Mouse (Mus musculus) embryonic facial prominence, embryonic 15.5 days (tissue): ENCODE results near the gene Krtdap. TPM values are rescaled to one million over a fixed set of nuclear protein-coding genes. Genes with fewer than 3 reads are reported as not detected.
"Not testable (repeated sequence)": the region's sequence is repeated elsewhere in the genome, so short reads cannot be mapped to it uniquely, and the experiment has no call there.

Experiments
- ATAC-seq: fragments of 200-750 bp; cut with Nextera tagmentation; 2 replicates; pipeline ENCODE4 v1.8.0; 2017; ENCODE audit warnings: low read depth, moderate TSS enrichment; ENCODE audit not compliant: insufficient number of reproducible peaks, low FRiP score, low TSS enrichment
- H3K27ac ChIP-seq: fragments of 300-500 bp; sonication (generic); replicated peaks from 2 replicates; pipeline ENCODE4 v1.5.1; 2015; ENCODE audit warnings: mild to moderate bottlenecking, inconsistent platforms
- H3K27me3 ChIP-seq: fragments of 300-500 bp; sonication (generic); 2 replicates; pipeline ENCODE4 v1.6.1; 2015; ENCODE audit warnings: inconsistent platforms
- H3K36me3 ChIP-seq: fragments of 300-500 bp; sonication (generic); 2 replicates; pipeline ENCODE4 v1.6.1; 2015; ENCODE audit warnings: mild to moderate bottlenecking, inconsistent platforms
- H3K4me1 ChIP-seq: fragments of 300-500 bp; sonication (generic); 2 replicates; pipeline ENCODE4 v1.6.1; 2015; ENCODE audit warnings: inconsistent platforms
- H3K4me2 ChIP-seq: fragments of 300-500 bp; sonication (generic); replicated peaks from 2 replicates; pipeline ENCODE4 v1.6.1; 2015; ENCODE audit warnings: mild to moderate bottlenecking, inconsistent platforms
- H3K4me3 ChIP-seq: fragments of 300-500 bp; sonication (generic); replicated peaks from 2 replicates; pipeline ENCODE4 v1.5.1; 2015; ENCODE audit warnings: mild to moderate bottlenecking, inconsistent platforms
- H3K9ac ChIP-seq: fragments of 300-500 bp; sonication (generic); 2 replicates; pipeline ENCODE4 v1.6.1; 2015; ENCODE audit warnings: inconsistent platforms
- H3K9me3 ChIP-seq: fragments of 300-500 bp; sonication (generic); replicated peaks from 2 replicates; pipeline ENCODE4 v1.6.1; 2016; ENCODE audit warnings: inconsistent platforms
- WGBS: fragments of 180-500 bp; shearing (Covaris S2); methylation state at CpG from one replicate; pipeline ENCODE4 v1.1.7; 2015; 5-methylcytosine and 5-hydroxymethylcytosine counted together
- polyA plus RNA-seq: library from polyadenylated mRNA; unstranded; fragments of >200 nt; fragmentation: Nextera tagmentation; extraction: Ambion mirVana; gene quantifications from 2 replicates; pipeline ENCODE4 v1.2.1, GENCODE M21; 2015

Gene Krtdap
- 1,669 and 1,901 TPM in 2 replicates for polyA plus RNA-seq

GRCm38 (mm10) chr7:30787377-30788022, at the start of gene Krtdap:
Gene Krtdap, plus strand, starts transcription at chr7:30787896.
- peak; percentile 31; the same call in 1 of the 2 replicates for ATAC-seq
- WGBS = 30% methylated on average over 15 of the region's 15 CpGs
- no peaks in the 10 kb centered on the region for H3K36me3 ChIP-seq
- peak within 1 kb of the TSS; percentile 65 for H3K27ac ChIP-seq
- no peaks in the 10 kb centered on the region for H3K27me3 ChIP-seq
- H3K4me3 ChIP-seq = peak within 1 kb of the TSS; percentile 29
- no peak within 1 kb of the TSS for H3K9ac ChIP-seq
- no peaks in the 10 kb centered on the region for H3K9me3 ChIP-seq
- peak within 1 kb of the TSS; percentile 15; the same call in 1 of the 2 replicates for H3K4me2 ChIP-seq
- H3K4me1 ChIP-seq = peaks cover 5% of the 10 kb centered on the region; the same call in 1 of the 2 replicates

- H3K4me3 ChIP-seq, H3K9me3 ChIP-seq, H3K4me1 ChIP-seq, H3K9ac ChIP-seq, ATAC-seq, H3K27ac ChIP-seq, H3K4me2 ChIP-seq, H3K27me3 ChIP-seq, H3K36me3 ChIP-seq: not testable (repeated sequence)
- 89% methylated on average over 2 of the region's 2 CpGs for WGBS
These were observed 45.1 kb upstream of the Krtdap start for GRCm38 (mm10) chr7:30742570-30742969.

GRCm38 (mm10) chr7:30743617-30744016, 44.1 kb upstream of the Krtdap start, which contains the start of gene Gapdhs:
Gene Gapdhs, minus strand, starts transcription at chr7:30743681.
- not testable (repeated sequence) for H3K9ac ChIP-seq, H3K27me3 ChIP-seq, H3K4me3 ChIP-seq, H3K27ac ChIP-seq, H3K9me3 ChIP-seq, H3K4me2 ChIP-seq, H3K4me1 ChIP-seq, ATAC-seq, H3K36me3 ChIP-seq
- 86% methylated on average over 3 of the region's 4 CpGs for WGBS

- no peak for ATAC-seq
- WGBS = 48% methylated on average over 4 of the region's 4 CpGs
- H3K4me2 ChIP-seq = no peak overlapping the region
- peaks cover 4% of the 10 kb centered on the region; the same call in 1 of the 2 replicates for H3K4me1 ChIP-seq
- no peak overlapping the region for H3K4me3 ChIP-seq
- peaks cover 4% of the 10 kb centered on the region; the same call in 1 of the 2 replicates for H3K36me3 ChIP-seq
- H3K9ac ChIP-seq = no peak overlapping the region
- no peaks in the 10 kb centered on the region for H3K27me3 ChIP-seq
- H3K9me3 ChIP-seq = no peaks in the 10 kb centered on the region
- no peak overlapping the region for H3K27ac ChIP-seq
These were observed 43.6 kb upstream of the Krtdap start for GRCm38 (mm10) chr7:30744022-30744598.

GRCm38 (mm10) chr7:30747525-30748204, 40.0 kb upstream of the Krtdap start:
- peaks cover 10% of the 10 kb centered on the region for H3K4me1 ChIP-seq
- H3K27ac ChIP-seq = no peak overlapping the region
- H3K27me3 ChIP-seq = no peaks in the 10 kb centered on the region
- H3K9ac ChIP-seq = no peak overlapping the region
- 83% methylated on average over 7 of the region's 7 CpGs for WGBS
- H3K36me3 ChIP-seq = 0 out of 2 replicates have a peak, but pooled peaks cover 4% of the 10 kb centered on the region
- no peak for ATAC-seq
- no peak overlapping the region for H3K4me2 ChIP-seq
- H3K4me3 ChIP-seq = no peak overlapping the region
- H3K9me3 ChIP-seq = no peaks in the 10 kb centered on the region

GRCm38 (mm10) chr7:30749824-30750606, 37.7 kb upstream of the Krtdap start:
- Histone ChIP-seq H3K4me3 (no peak overlapping the region), H3K9me3 (peaks cover 5% of the 10 kb centered on the region; the same call in 1 of the 2 replicates), H3K36me3 (peaks cover 16% of the 10 kb centered on the region), H3K4me2 (no peak overlapping the region), H3K9ac (no peak overlapping the region), H3K27me3 (no peaks in the 10 kb centered on the region), H3K27ac (peak overlapping the region; percentile 60), H3K4me1 (peaks cover 6% of the 10 kb centered on the region; the same call in 1 of the 2 replicates)
- WGBS = 69% methylated on average over 13 of the region's 13 CpGs
- ATAC-seq = peak; percentile 46

- H3K9me3 ChIP-seq = peaks cover 6% of the 10 kb centered on the region; the same call in 1 of the 2 replicates
- peaks cover 25% of the 10 kb centered on the region for H3K36me3 ChIP-seq
- no peak within 1 kb of the TSS for H3K9ac ChIP-seq
- WGBS = 68% methylated on average over 5 of the region's 5 CpGs
- H3K27ac ChIP-seq = peak within 1 kb of the TSS; percentile 34; the same call in 1 of the 2 replicates
- H3K4me2 ChIP-seq = no peak within 1 kb of the TSS
- peaks cover 6% of the 10 kb centered on the region; the same call in 1 of the 2 replicates for H3K4me1 ChIP-seq
- ATAC-seq = no peak
- no peak within 1 kb of the TSS for H3K4me3 ChIP-seq
- H3K27me3 ChIP-seq = no peaks in the 10 kb centered on the region
These were observed 36.5 kb upstream of the Krtdap start, which contains the start of gene Sbsn for GRCm38 (mm10) chr7:30751086-30751669. Gene Sbsn, plus strand, starts transcription at chr7:30751471.

GRCm38 (mm10) chr7:30757001-30757400, 30.7 kb upstream of the Krtdap start:
- no peak overlapping the region for H3K4me3 ChIP-seq
- H3K27ac ChIP-seq = no peak overlapping the region
- no peak for ATAC-seq
- peaks cover 6% of the 10 kb centered on the region; the same call in 1 of the 2 replicates for H3K9me3 ChIP-seq
- no peaks in the 10 kb centered on the region for H3K4me1 ChIP-seq
- peaks cover 27% of the 10 kb centered on the region for H3K36me3 ChIP-seq
- WGBS = 79% methylated on average over 3 of the region's 3 CpGs
- no peak overlapping the region for H3K4me2 ChIP-seq
- H3K9ac ChIP-seq = no peak overlapping the region
- H3K27me3 ChIP-seq = no peaks in the 10 kb centered on the region

GRCm38 (mm10) chr7:30758853-30759252, 28.8 kb upstream of the Krtdap start:
- H3K4me3 ChIP-seq = no peak overlapping the region
- no peak for ATAC-seq
- peaks cover 6% of the 10 kb centered on the region; the same call in 1 of the 2 replicates for H3K9me3 ChIP-seq
- 33% methylated on average over 4 of the region's 4 CpGs for WGBS
- no peak overlapping the region for H3K4me2 ChIP-seq
- H3K27ac ChIP-seq = no peak overlapping the region
- H3K4me1 ChIP-seq = no peaks in the 10 kb centered on the region
- H3K27me3 ChIP-seq = 0 out of 2 replicates have a peak, but pooled peaks cover 2% of the 10 kb centered on the region
- no peak overlapping the region for H3K9ac ChIP-seq
- peaks cover 20% of the 10 kb centered on the region for H3K36me3 ChIP-seq

- Histone ChIP-seq H3K27me3 (peaks cover 5% of the 10 kb centered on the region; the same call in 1 of the 2 replicates), H3K9ac (no peak overlapping the region), H3K4me3 (no peak overlapping the region), H3K9me3 (no peaks in the 10 kb centered on the region), H3K4me2 (no peak overlapping the region), H3K36me3 (0 out of 2 replicates have a peak, but pooled peaks cover under 1% of the 10 kb centered on the region), H3K4me1 (no peaks in the 10 kb centered on the region), H3K27ac (no peak overlapping the region)
- no peak for ATAC-seq
- 74% methylated on average over 4 of the region's 4 CpGs for WGBS
These were observed 25.8 kb upstream of the Krtdap start for GRCm38 (mm10) chr7:30761769-30762352.
